Mouse (Mus musculus) kidney, adult 2 months (tissue): Measurements from ENCODE around the gene Ldlrap1. TPM values are rescaled to one million over a fixed set of nuclear protein-coding genes. Genes with fewer than 3 reads are reported as not detected.

Source experiments
- DNase-seq: peaks from one replicate; pipeline ENCODE4 v3.0.0; 2021
- H3K27ac ChIP-seq: fragments of 200-500 bp; 2 replicates; pipeline ENCODE4 v1.5.1; 2012; ENCODE audit warnings: low read depth, low read length, control low read depth, inconsistent platforms; ENCODE audit not compliant: insufficient read depth
- H3K27me3 ChIP-seq: fragments of 200-500 bp; replicated peaks from 2 replicates; pipeline ENCODE4 v1.6.1; 2012; ENCODE audit warnings: mild to moderate bottlenecking, moderate library complexity, low read length, inconsistent platforms; ENCODE audit not compliant: control insufficient read depth, insufficient read depth
- H3K36me3 ChIP-seq: fragments of 200-500 bp; 2 replicates; pipeline ENCODE4 v1.6.1; 2012; ENCODE audit warnings: mild to moderate bottlenecking, moderate library complexity, low read length, inconsistent platforms; ENCODE audit not compliant: control insufficient read depth, insufficient read depth
- H3K4me1 ChIP-seq: fragments of 200-500 bp; 2 replicates; pipeline ENCODE4 v1.6.1; 2011; ENCODE audit warnings: low read length; ENCODE audit not compliant: control insufficient read depth, insufficient read depth
- H3K4me3 ChIP-seq: fragments of 200-500 bp; 2 replicates; pipeline ENCODE4 v1.5.1; 2011; ENCODE audit warnings: mild to moderate bottlenecking, low read depth, low read length, control low read depth; ENCODE audit not compliant: insufficient read depth
- CTCF ChIP-seq: fragments of 200-500 bp; conservative IDR thresholded peaks from 2 replicates; pipeline ENCODE4 v1.5.1; 2011; ENCODE audit warnings: low read depth, mild to moderate bottlenecking, control low read depth, low read length, moderate library complexity, mixed read lengths; ENCODE audit not compliant: insufficient read depth, insufficient read length
- POLR2A ChIP-seq: fragments of 200-500 bp; IDR thresholded peaks from one replicate; pipeline ENCODE4 v1.6.1; 2011; ENCODE audit warnings: low read depth, low read length, control low read depth
- WGBS: fragments of 180-500 bp; shearing (Covaris S2); methylation state at CpG from one replicate; pipeline ENCODE4 v1.1.7; 2018; 5-methylcytosine and 5-hydroxymethylcytosine counted together
- polyA plus RNA-seq: library from polyadenylated mRNA; depleted of rRNA; stranded (reverse); fragments of >200 nt; gene quantifications from 2 replicates; pipeline ENCODE4 v1.2.3, GENCODE M21; 2012

Gene Ldlrap1
- polyA plus RNA-seq, 1 experiment: 22.0 TPM

DNA sequence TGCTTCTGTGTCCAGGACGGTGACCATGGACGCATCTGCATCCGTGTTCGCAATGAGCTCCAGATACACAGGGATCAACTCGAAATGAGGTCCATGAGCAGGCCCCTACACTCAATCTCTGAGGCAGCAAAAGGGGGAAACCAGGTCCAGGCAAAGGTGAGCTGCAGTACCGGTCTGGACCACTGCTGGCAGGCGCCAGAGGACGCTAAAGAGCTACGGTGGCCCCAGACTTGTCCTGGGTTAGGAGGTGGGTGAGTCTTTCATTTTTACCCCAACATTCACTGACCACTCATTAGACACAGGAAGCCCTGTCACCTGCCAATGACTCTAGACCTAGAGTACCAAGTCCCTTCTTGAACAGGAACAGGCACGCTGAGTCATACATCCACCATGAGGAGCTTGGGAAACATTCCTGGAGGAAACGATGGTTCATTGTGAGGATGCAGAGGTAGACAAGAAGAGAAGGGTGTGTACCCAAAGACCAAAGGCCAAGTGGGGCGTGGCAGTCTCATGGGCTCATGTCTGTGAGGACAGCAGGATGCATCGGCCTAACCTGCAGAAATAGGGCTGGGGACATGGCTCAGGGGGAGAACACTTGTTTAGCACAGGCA lies 42.0 kb downstream of the Ldlrap1 start:
- Histone ChIP-seq H3K36me3 (no peaks in the 10 kb centered on the region), H3K27ac (no peak overlapping the region), H3K4me1 (no peaks in the 10 kb centered on the region), H3K27me3 (no peaks in the 10 kb centered on the region), H3K4me3 (no peak overlapping the region)
- no peak for TF ChIP-seq CTCF
- no peak for TF ChIP-seq POLR2A
- 73% methylated on average over 13 of the region's 13 CpGs for WGBS
- DNase-seq: peak; percentile 48

DNA sequence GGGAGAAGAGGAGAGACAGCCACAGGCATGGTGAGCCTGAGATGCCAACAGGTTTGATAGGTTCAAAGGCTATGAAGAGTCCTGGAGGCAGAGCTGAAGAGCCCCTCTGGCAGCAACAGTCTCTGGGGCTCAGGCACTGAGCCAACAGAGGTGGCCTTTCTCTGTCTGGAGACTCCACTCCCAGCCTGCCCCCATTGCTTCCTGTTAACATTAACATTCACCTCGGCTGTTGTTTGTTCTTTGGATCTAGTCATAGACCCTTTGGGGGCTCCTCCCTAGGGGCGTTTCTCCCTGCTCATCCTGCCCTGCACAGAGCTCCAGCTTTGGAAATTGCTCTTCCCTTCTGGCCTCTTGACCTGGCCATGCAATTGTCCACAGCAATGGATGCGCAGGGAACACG lies 42.9 kb downstream of the Ldlrap1 start:
- TF ChIP-seq CTCF: no peak
- TF ChIP-seq POLR2A: no peak
- WGBS: 44% methylated on average over 4 of the region's 4 CpGs
- H3K4me3 ChIP-seq: no peak overlapping the region
- no peaks in the 10 kb centered on the region for H3K27me3 ChIP-seq
- no peaks in the 10 kb centered on the region for H3K4me1 ChIP-seq
- no peak for DNase-seq
- H3K27ac ChIP-seq: no peak overlapping the region
- no peaks in the 10 kb centered on the region for H3K36me3 ChIP-seq

DNA sequence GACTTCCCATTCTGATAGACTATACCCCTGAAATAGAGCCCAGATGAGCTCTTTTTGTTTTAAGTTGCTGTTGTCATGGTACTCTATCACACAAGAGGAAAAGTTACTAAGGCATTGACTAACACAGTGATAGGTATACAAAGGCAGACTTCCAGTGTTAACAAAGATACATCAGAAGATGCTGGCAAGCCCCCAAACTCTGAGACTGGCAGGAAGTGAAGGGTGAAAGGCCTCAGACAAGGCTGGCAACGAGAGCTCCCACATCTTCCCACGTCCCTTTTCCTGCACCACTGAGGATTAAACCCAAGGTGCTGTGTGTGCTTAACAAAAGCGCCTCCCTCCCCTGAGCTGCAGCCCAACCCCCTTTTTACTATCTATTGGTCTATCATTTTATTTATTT lies 44.6 kb downstream of the Ldlrap1 start:
- Histone ChIP-seq H3K4me3 (no peak overlapping the region), H3K36me3 (no peaks in the 10 kb centered on the region), H3K4me1 (no peaks in the 10 kb centered on the region), H3K27ac (no peak overlapping the region), H3K27me3 (no peaks in the 10 kb centered on the region)
- TF ChIP-seq CTCF (no peak), POLR2A (no peak)
- DNase-seq: no peak
- 63% methylated on average over 3 of the region's 3 CpGs for WGBS

- WGBS: 86% methylated on average over 6 of the region's 6 CpGs
- H3K4me3 ChIP-seq: no peak overlapping the region
- no peak for TF ChIP-seq CTCF
- TF ChIP-seq POLR2A: no peak
- H3K36me3 ChIP-seq: no peaks in the 10 kb centered on the region
- DNase-seq: no peak
- H3K27ac ChIP-seq: no peak overlapping the region
- no peaks in the 10 kb centered on the region for H3K27me3 ChIP-seq
- no peaks in the 10 kb centered on the region for H3K4me1 ChIP-seq
Measured at GRCm38 (mm10) chr4:134721076-134721475, 46.7 kb downstream of the Ldlrap1 start.

DNA sequence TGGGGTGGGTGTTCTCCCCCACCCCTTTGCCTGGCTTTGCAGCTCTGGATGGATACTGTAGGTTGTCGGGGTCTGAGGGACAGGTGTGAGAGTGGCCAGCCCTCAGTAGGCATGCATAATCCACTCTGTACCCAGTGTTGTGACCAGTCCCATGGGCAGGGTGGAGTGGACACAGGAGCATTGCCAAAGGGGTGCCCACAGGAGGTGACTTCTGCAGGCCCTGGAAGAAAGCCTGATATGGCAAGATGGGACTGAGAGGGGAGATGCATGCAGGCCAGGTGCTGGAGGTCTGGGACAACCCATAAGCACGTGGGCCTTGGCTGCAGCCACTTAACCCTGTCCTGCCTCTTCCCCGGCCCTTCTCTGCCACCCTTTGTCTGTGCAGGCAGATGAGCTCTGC lies 47.5 kb downstream of the Ldlrap1 start:
- H3K27me3 ChIP-seq: no peaks in the 10 kb centered on the region
- no peak overlapping the region for H3K27ac ChIP-seq
- 66% methylated on average over 3 of the region's 3 CpGs for WGBS
- TF ChIP-seq POLR2A (no peak), CTCF (no peak)
- H3K4me1 ChIP-seq: no peaks in the 10 kb centered on the region
- no peaks in the 10 kb centered on the region for H3K36me3 ChIP-seq
- DNase-seq: no peak
- no peak overlapping the region for H3K4me3 ChIP-seq

DNA sequence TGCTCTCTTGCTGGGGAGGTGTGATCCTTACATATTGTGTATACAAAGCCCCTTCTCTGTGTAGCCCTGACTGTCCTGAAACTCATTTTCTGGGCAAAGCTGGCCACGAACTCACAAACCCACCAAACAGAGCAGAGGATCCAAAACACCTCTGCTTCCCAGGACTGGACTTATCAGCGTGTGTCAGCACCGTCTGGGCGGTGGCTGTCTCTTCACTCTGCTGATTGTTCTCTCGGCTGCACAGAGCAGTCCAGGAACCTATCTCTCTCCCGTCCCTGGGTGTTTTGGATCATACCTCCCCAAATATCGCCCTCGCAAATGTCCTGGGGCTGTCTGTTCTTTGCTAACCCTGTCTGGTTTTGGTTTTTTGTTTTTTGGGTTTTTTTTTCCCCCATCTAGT lies 48.3 kb downstream of the Ldlrap1 start:
- 89% methylated on average over 8 of the region's 8 CpGs for WGBS
- Histone ChIP-seq H3K4me3 (no peak overlapping the region), H3K27me3 (no peaks in the 10 kb centered on the region), H3K36me3 (no peaks in the 10 kb centered on the region), H3K27ac (no peak overlapping the region), H3K4me1 (no peaks in the 10 kb centered on the region)
- no peak for TF ChIP-seq POLR2A
- no peak for TF ChIP-seq CTCF
- DNase-seq: no peak

DNA sequence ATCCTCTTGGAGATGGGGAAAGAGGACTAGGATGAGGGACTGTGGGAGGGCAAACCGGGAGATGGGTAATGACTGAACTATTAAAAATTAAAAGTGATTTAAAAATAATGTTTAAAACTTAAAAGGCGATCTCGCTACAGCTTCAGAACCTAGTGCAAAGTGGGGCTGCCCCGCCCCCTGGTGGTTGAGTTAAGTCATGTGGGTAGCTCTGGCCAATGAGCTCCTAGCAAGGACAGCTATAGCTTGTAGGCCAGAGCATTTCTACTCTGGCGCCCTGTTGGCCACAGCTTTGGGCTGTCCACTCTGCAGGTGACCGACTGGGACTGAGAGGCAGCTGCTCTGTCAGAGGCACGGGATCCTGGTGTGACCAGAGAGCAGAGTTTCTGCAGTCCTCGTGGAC lies 53.9 kb downstream of the Ldlrap1 start:
- peak; percentile 88 for DNase-seq
- H3K27me3 ChIP-seq: no peaks in the 10 kb centered on the region
- TF ChIP-seq CTCF: peak; percentile 81
- TF ChIP-seq POLR2A: no peak
- H3K36me3 ChIP-seq: no peaks in the 10 kb centered on the region
- H3K4me3 ChIP-seq: no peak overlapping the region
- 8% methylated on average over 8 of the region's 8 CpGs for WGBS
- H3K27ac ChIP-seq: no peak overlapping the region
- H3K4me1 ChIP-seq: no peaks in the 10 kb centered on the region

GRCm38 (mm10) chr4:134705311-134705710 lies 62.5 kb downstream of the Ldlrap1 start:
- Histone ChIP-seq H3K27me3 (no peaks in the 10 kb centered on the region; the same call in 1 of the 2 replicates), H3K4me1 (no peaks in the 10 kb centered on the region), H3K4me3 (no peak overlapping the region), H3K36me3 (no peaks in the 10 kb centered on the region), H3K27ac (no peak overlapping the region)
- TF ChIP-seq CTCF: no peak
- TF ChIP-seq POLR2A: no peak
- no peak for DNase-seq
- 46% methylated on average over 5 of the region's 5 CpGs for WGBS
